Mouse (Mus musculus) bone marrow, adult 2 months (tissue): Measurements from ENCODE around the gene Rtn2. TPM values are rescaled to one million over a fixed set of nuclear protein-coding genes. Genes with fewer than 3 reads are reported as not detected.
A peak's percentile ranks its signal among the peaks of the same experiment; 100 is the strongest.

ENCODE experiments used
- H3K27ac ChIP-seq: fragments of 200-500 bp; 2 replicates; pipeline ENCODE4 v1.5.1; 2012; ENCODE audit warnings: low read depth, mild to moderate bottlenecking, control low read depth, inconsistent platforms, low read length; ENCODE audit not compliant: control insufficient read depth, poor library complexity, insufficient read depth
- H3K4me1 ChIP-seq: fragments of 200-500 bp; 2 replicates; pipeline ENCODE4 v1.6.1; 2011; ENCODE audit warnings: low read length; ENCODE audit not compliant: control insufficient read depth, insufficient read depth
- H3K4me3 ChIP-seq: fragments of 200-500 bp; replicated peaks from 2 replicates; pipeline ENCODE3; 2011; ENCODE audit warnings: mild to moderate bottlenecking, low read depth, low read length, control low read depth; ENCODE audit not compliant: control insufficient read depth
- CTCF ChIP-seq: fragments of 200-500 bp; IDR thresholded peaks from 2 replicates; pipeline ENCODE4 v1.5.1; 2011; ENCODE audit warnings: low read length, control low read depth; ENCODE audit not compliant: control insufficient read depth, insufficient read depth
- POLR2A ChIP-seq: fragments of 200-500 bp; IDR thresholded peaks from 2 replicates; pipeline ENCODE4 v1.6.1; 2011; ENCODE audit warnings: low read depth, mild to moderate bottlenecking, control low read depth, low read length, borderline replicate concordance; ENCODE audit not compliant: control insufficient read depth
- WGBS: fragments of 180-500 bp; shearing (Covaris S2); methylation state at CpG from one replicate; pipeline ENCODE4 v1.1.7; 2018; 5-methylcytosine and 5-hydroxymethylcytosine counted together
- polyA plus RNA-seq: library from polyadenylated mRNA; stranded (reverse); fragments of >200 nt; gene quantifications from 2 replicates; pipeline ENCODE4 v1.2.4, GENCODE M21; 2011; ENCODE audit warnings: low replicate concordance; ENCODE audit not compliant: missing spikeins, insufficient read depth, insufficient read length

The Rtn2 gene
- polyA plus RNA-seq, 1 experiment: 2.3 TPM

- H3K27ac ChIP-seq: no peak overlapping the region
- H3K4me3 ChIP-seq: no peak overlapping the region
- WGBS: 79% methylated on average over 5 of the region's 5 CpGs
- no peaks in the 10 kb centered on the region for H3K4me1 ChIP-seq
- TF ChIP-seq POLR2A (no peak), CTCF (no peak)
These were observed 38.6 kb upstream of the Rtn2 start for GRCm38 (mm10) chr7:19243858-19244257.

- TF ChIP-seq CTCF (no peak), POLR2A (no peak)
- no peaks in the 10 kb centered on the region for H3K4me1 ChIP-seq
- WGBS: 58% methylated on average over 3 of the region's 3 CpGs
These were observed 37.3 kb upstream of the Rtn2 start for GRCm38 (mm10) chr7:19245083-19245482.

GRCm38 (mm10) chr7:19246855-19247254 is 35.6 kb upstream of the Rtn2 start:
- 79% methylated on average over 1 of the region's 1 CpGs for WGBS
- Histone ChIP-seq H3K4me3 (no peak overlapping the region), H3K4me1 (no peaks in the 10 kb centered on the region), H3K27ac (no peak overlapping the region)
- TF ChIP-seq POLR2A (no peak), CTCF (no peak)

More at GRCm38 (mm10) chr7:19245083-19245482, 37.3 kb upstream of the Rtn2 start:
- no peak overlapping the region for H3K4me3 ChIP-seq
- H3K27ac ChIP-seq: no peak overlapping the region; the same call in 1 of the 2 replicates

- no peaks in the 10 kb centered on the region for H3K4me1 ChIP-seq
- 44% methylated on average over 2 of the region's 2 CpGs for WGBS
- no peak overlapping the region for H3K27ac ChIP-seq
- H3K4me3 ChIP-seq: no peak overlapping the region
- TF ChIP-seq POLR2A (no peak), CTCF (no peak)
These were observed 34.9 kb upstream of the Rtn2 start for GRCm38 (mm10) chr7:19247511-19247910.

GRCm38 (mm10) chr7:19252078-19252477 is 30.3 kb upstream of the Rtn2 start:
- 69% methylated on average over 4 of the region's 4 CpGs for WGBS
- no peak overlapping the region for H3K4me3 ChIP-seq
- TF ChIP-seq CTCF (no peak), POLR2A (no peak)
- no peak overlapping the region for H3K27ac ChIP-seq
- peaks cover 1% of the 10 kb centered on the region; the same call in 1 of the 2 replicates for H3K4me1 ChIP-seq

- Histone ChIP-seq H3K4me1 (peaks cover 1% of the 10 kb centered on the region; the same call in 1 of the 2 replicates), H3K27ac (0 out of 2 replicates have a peak overlapping the region, but pooled peaks have one; percentile 7), H3K4me3 (no peak overlapping the region)
- TF ChIP-seq CTCF: no peak
- no peak for TF ChIP-seq POLR2A
- WGBS: 75% methylated on average over 5 of the region's 5 CpGs
These were observed 29.0 kb upstream of the Rtn2 start for GRCm38 (mm10) chr7:19253437-19253836.

GRCm38 (mm10) chr7:19255395-19255794 is 27.0 kb upstream of the Rtn2 start:
- no peak for TF ChIP-seq CTCF
- Histone ChIP-seq H3K4me3 (no peak overlapping the region), H3K27ac (no peak overlapping the region), H3K4me1 (peaks cover 1% of the 10 kb centered on the region; the same call in 1 of the 2 replicates)
- 90% methylated on average over 17 of the region's 17 CpGs for WGBS

GRCm38 (mm10) chr7:19256567-19256966 is 25.9 kb upstream of the Rtn2 start:
- 23% methylated on average over 7 of the region's 7 CpGs for WGBS
- no peak overlapping the region for H3K27ac ChIP-seq
- H3K4me3 ChIP-seq: no peak overlapping the region
- H3K4me1 ChIP-seq: peaks cover 1% of the 10 kb centered on the region; the same call in 1 of the 2 replicates
- TF ChIP-seq CTCF (no peak), POLR2A (no peak)
